Mouse (Mus musculus): ENCODE measurements around the gene Med4. TPM values are rescaled to one million over a fixed set of nuclear protein-coding genes. Genes with fewer than 3 reads are reported as not detected.

Med4 gene
- polyA plus RNA-seq, 1 experiment from 2014 or later, result 81.8 TPM

- no peak overlapping the region for H3K27ac ChIP-seq
- no peaks in the 10 kb centered on the region for H3K27me3 ChIP-seq
- WGBS, result 52% methylated on average over 3 of the region's 3 CpGs
- no peaks in the 10 kb centered on the region for H3K36me3 ChIP-seq
- no peaks in the 10 kb centered on the region for H3K9me3 ChIP-seq (replicated peaks)
- ATAC-seq (ENCODE audit: low FRiP score), result no peak
- peaks cover 9% of the 10 kb centered on the region for H3K4me1 ChIP-seq
- H3K4me2 ChIP-seq (replicated peaks), result no peak overlapping the region
- no peak overlapping the region for H3K9ac ChIP-seq
- no peak overlapping the region for H3K4me3 ChIP-seq
Measured at GRCm38 (mm10) chr14:73550291-73550690, 40.5 kb downstream of the Med4 start.

GRCm38 (mm10) chr14:73550732-73551131 is 40.9 kb downstream of the Med4 start:
- WGBS, result 43% methylated on average over 8 of the region's 8 CpGs
- Histone ChIP-seq H3K4me3 (no peak overlapping the region), H3K27me3 (no peaks in the 10 kb centered on the region), H3K9ac (no peak overlapping the region), H3K4me2 (replicated peaks) (no peak overlapping the region), H3K9me3 (replicated peaks) (no peaks in the 10 kb centered on the region), H3K4me1 (peaks cover 9% of the 10 kb centered on the region), H3K27ac (no peak overlapping the region), H3K36me3 (peaks cover 3% of the 10 kb centered on the region; the same call in 1 of the 2 replicates)
- ATAC-seq (ENCODE audit: low FRiP score), result no peak

GRCm38 (mm10) chr14:73551164-73551563 is 41.3 kb downstream of the Med4 start:
- no peaks in the 10 kb centered on the region for H3K9me3 ChIP-seq (replicated peaks)
- H3K4me2 ChIP-seq (replicated peaks), result no peak overlapping the region
- no peak overlapping the region for H3K27ac ChIP-seq
- peaks cover 6% of the 10 kb centered on the region for H3K36me3 ChIP-seq
- 81% methylated on average over 6 of the region's 6 CpGs for WGBS
- H3K4me1 ChIP-seq, result peaks cover 9% of the 10 kb centered on the region
- ATAC-seq (ENCODE audit: low FRiP score), result no peak
- no peak overlapping the region for H3K4me3 ChIP-seq
- no peak overlapping the region for H3K9ac ChIP-seq
- no peaks in the 10 kb centered on the region for H3K27me3 ChIP-seq

- Histone ChIP-seq H3K36me3 (peaks cover 11% of the 10 kb centered on the region), H3K27me3 (no peaks in the 10 kb centered on the region), H3K27ac (peak overlapping the region; percentile 85), H3K9ac (peak overlapping the region; percentile 98), H3K4me3 (peak overlapping the region; percentile 100), H3K4me2 (replicated peaks) (peak overlapping the region; percentile 57), H3K9me3 (replicated peaks) (no peaks in the 10 kb centered on the region), H3K4me1 (peaks cover 9% of the 10 kb centered on the region)
- WGBS, result 4% methylated on average over 61 of the region's 61 CpGs
- ATAC-seq (ENCODE audit: low FRiP score), result peak; percentile 95
Measured at GRCm38 (mm10) chr14:73552341-73553121, 42.7 kb downstream of the Med4 start.

- Histone ChIP-seq H3K27ac (peak overlapping the region; percentile 85), H3K4me2 (replicated peaks) (peak overlapping the region; percentile 57), H3K36me3 (peaks cover 11% of the 10 kb centered on the region), H3K4me1 (peaks cover 9% of the 10 kb centered on the region), H3K4me3 (peak overlapping the region; percentile 100), H3K9me3 (replicated peaks) (no peaks in the 10 kb centered on the region), H3K27me3 (no peaks in the 10 kb centered on the region), H3K9ac (peak overlapping the region; percentile 98)
- under 1% methylated on average over 10 of the region's 10 CpGs for WGBS
- ATAC-seq (ENCODE audit: low FRiP score), result peak; percentile 65; the same call in 1 of the 2 replicates
Measured at GRCm38 (mm10) chr14:73553122-73553696, 43.4 kb downstream of the Med4 start.

Other genes with a start within 250 kb of the Med4 start
- gene Rb1, start 184.2 kb upstream of the Med4 start, polyA plus RNA-seq (2016; fragmentation: Nextera tagmentation; extraction: Ambion mirVana), result 34.2 and 36.4 TPM in 2 replicates
- gene Itm2b, start 124.7 kb upstream of the Med4 start, polyA plus RNA-seq (2016; fragmentation: Nextera tagmentation; extraction: Ambion mirVana), result 462 and 486 TPM in 2 replicates
- 103 and 104 TPM in 2 replicates for gene Sucla2, start 15.3 kb downstream of the Med4 start, polyA plus RNA-seq (2016; fragmentation: Nextera tagmentation; extraction: Ambion mirVana)
- 11.0 and 11.8 TPM in 2 replicates for gene Nudt15, start 38.2 kb downstream of the Med4 start, polyA plus RNA-seq (2016; fragmentation: Nextera tagmentation; extraction: Ambion mirVana)
- gene Gm21750, start 151.2 kb downstream of the Med4 start, polyA plus RNA-seq (2016; fragmentation: Nextera tagmentation; extraction: Ambion mirVana), result not detected in 2 replicates